Mouse (Mus musculus) gastrocnemius, postnatal 4 days (tissue): Measurements from ENCODE around the gene Adk. TPM values are rescaled to one million over a fixed set of nuclear protein-coding genes. Genes with fewer than 3 reads are reported as not detected.
A peak's percentile ranks its signal among the peaks of the same experiment; 100 is the strongest.
"Not testable (repeated sequence)": the region's sequence is repeated elsewhere in the genome, so short reads cannot be mapped to it uniquely, and the experiment has no call there.

Experiments
- DNase-seq, 2 experiments: peaks; one replicate each; pipeline ENCODE4 v3.0.0; 2021 to 2022; ENCODE audit warnings: low spot score in 2 of 2, mixed read lengths in 2 of 2
- total RNA-seq, 2 experiments: library from RNA; stranded (reverse); gene quantifications; 2 replicates each; pipeline ENCODE4 v1.2.3; 2021

The Adk gene
- total RNA-seq, 2 experiments from 2014 or later = 40.6 to 57.3 TPM

- no peak for DNase-seq
These were observed 10.6 kb downstream of the Adk start for GRCm38 (mm10) chr14:21062766-21063513.

GRCm38 (mm10) chr14:21064321-21064720 lies 11.9 kb downstream of the Adk start:
- no peak for DNase-seq

GRCm38 (mm10) chr14:21065490-21066162 lies 13.3 kb downstream of the Adk start:
- no peak for DNase-seq

- no peak for DNase-seq
These were observed 17.2 kb downstream of the Adk start for GRCm38 (mm10) chr14:21069594-21069993.

GRCm38 (mm10) chr14:21073981-21074380 lies 21.6 kb downstream of the Adk start:
- DNase-seq = no peak

GRCm38 (mm10) chr14:21074398-21075320 lies 22.3 kb downstream of the Adk start:
- DNase-seq = no peak

GRCm38 (mm10) chr14:21075751-21076500 lies 23.6 kb downstream of the Adk start:
- peak; percentile 88 to 90 for DNase-seq

- DNase-seq = peak in 1 of 2 experiments; percentile 18
These were observed 24.3 kb downstream of the Adk start for GRCm38 (mm10) chr14:21076501-21077194.

GRCm38 (mm10) chr14:21077939-21078338 lies 25.6 kb downstream of the Adk start:
- DNase-seq = no peak

- DNase-seq = no peak
These were observed 26.1 kb downstream of the Adk start for GRCm38 (mm10) chr14:21078511-21078910.

GRCm38 (mm10) chr14:21082823-21083222 lies 30.4 kb downstream of the Adk start:
- no peak for DNase-seq

GRCm38 (mm10) chr14:21085666-21086065 lies 33.3 kb downstream of the Adk start:
- no peak for DNase-seq

GRCm38 (mm10) chr14:21086106-21086505 lies 33.7 kb downstream of the Adk start:
- DNase-seq = no peak

- peak in 1 of 2 experiments; percentile 21 for DNase-seq
These were observed 34.5 kb downstream of the Adk start for GRCm38 (mm10) chr14:21086827-21087351.

GRCm38 (mm10) chr14:21087390-21088060 lies 35.2 kb downstream of the Adk start:
- no peak for DNase-seq

- no peak for DNase-seq
These were observed 36.4 kb downstream of the Adk start for GRCm38 (mm10) chr14:21088731-21089130.

- no peak for DNase-seq
These were observed 38.0 kb downstream of the Adk start for GRCm38 (mm10) chr14:21090400-21090799.

- DNase-seq = no peak
These were observed 38.6 kb downstream of the Adk start for GRCm38 (mm10) chr14:21090930-21091486.

GRCm38 (mm10) chr14:21094161-21094560 lies 41.8 kb downstream of the Adk start:
- not testable (repeated sequence) for DNase-seq
